In genomic region chr13:14365546-14365945, GRCm38 (mm10) we compare ENCODE assay signal across 11 mouse cellular contexts.
A peak's percentile ranks its signal among the peaks of the same experiment; 100 is the strongest.
DNase-seq lines count a peak whose midpoint lies in the region; ATAC-seq lines count a peak whose summit lies in the region.
"Had no signal": no experiment of that assay in that cellular context is flagged by ENCODE, and none has a peak within 500 bp of the region (broad histone marks: within the 10 kb centered on the region; RNA-seq: fewer than 3 reads in every experiment).

No protein-coding gene starts in this region.

- DNase-seq in frontal cortex, postnatal 14 days (ENCODE audit: low spot score in 2 of 2): no peak
- peak; percentile 9 for DNase-seq in right cerebral cortex, postnatal 14 days
- no peak for DNase-seq in right cerebral cortex, postnatal 4 days
- DNase-seq in layer of hippocampus, adult 18-20 months (ENCODE audit: low spot score in 2 of 2): peak; percentile 11 to 62
- DNase-seq in heart, adult 9 months (ENCODE audit: low spot score in 2 of 2): no peak
- DNase-seq in right cerebral cortex, postnatal 36 days (ENCODE audit: low spot score in 2 of 2): no peak
- no peak for DNase-seq in urinary bladder, adult 2 months (ENCODE audit: low spot score)
- DNase-seq: adrenal gland, adult 8-10 months; liver; thymus, postnatal 14 days had no signal

- peak; percentile 50 for ATAC-seq in frontal cortex, adult (ENCODE audit: low TSS enrichment)

Comparison
In these comparisons a context has a peak if more than half of its experiments do, and no peak if none do; other contexts are left out.
1. DNase-seq: peak in right cerebral cortex, postnatal 14 days (single experiment) and layer of hippocampus, adult 18-20 months (2 of 2); none in frontal cortex, postnatal 14 days (0 of 2), right cerebral cortex, postnatal 4 days (single experiment), heart, adult 9 months (0 of 2), right cerebral cortex, postnatal 36 days (0 of 2) and urinary bladder, adult 2 months (single experiment).